Mouse (Mus musculus) neural tube, embryonic 14.5 days (tissue): ENCODE data around the gene Washc4. TPM values are rescaled to one million over a fixed set of nuclear protein-coding genes. Genes with fewer than 3 reads are reported as not detected.

Experiments
- ATAC-seq: fragments of 200-750 bp; cut with Nextera tagmentation; 2 replicates; pipeline ENCODE4 v1.8.0; 2017; ENCODE audit warnings: low read depth, mild to moderate bottlenecking, moderate TSS enrichment, moderate library complexity
- H3K27ac ChIP-seq: fragments of 300-500 bp; sonication (generic); 2 replicates; pipeline ENCODE4 v1.5.1; 2014; ENCODE audit warnings: low read depth, mild to moderate bottlenecking, control low read depth, low read length, moderate library complexity, mixed read lengths
- H3K27me3 ChIP-seq: fragments of 300-500 bp; sonication (generic); 2 replicates; pipeline ENCODE4 v1.6.1; 2014; ENCODE audit warnings: low read length; ENCODE audit not compliant: control insufficient read depth, insufficient read depth
- H3K36me3 ChIP-seq: fragments of 300-500 bp; sonication (generic); 2 replicates; pipeline ENCODE4 v1.6.1; 2014; ENCODE audit warnings: low read length, mixed read lengths; ENCODE audit not compliant: control insufficient read depth, insufficient read depth
- H3K4me1 ChIP-seq: fragments of 300-500 bp; sonication (generic); 2 replicates; pipeline ENCODE4 v1.6.1; 2014; ENCODE audit warnings: low read length; ENCODE audit not compliant: control insufficient read depth, insufficient read depth
- H3K4me2 ChIP-seq: fragments of 300-500 bp; sonication (generic); 2 replicates; pipeline ENCODE4 v1.6.1; 2014; ENCODE audit warnings: mild to moderate bottlenecking, low read depth, low read length, control low read depth
- H3K4me3 ChIP-seq: fragments of 300-500 bp; sonication (generic); 2 replicates; pipeline ENCODE4 v1.5.1; 2014; ENCODE audit warnings: low read depth, low read length, control low read depth, mixed read lengths
- H3K9ac ChIP-seq: fragments of 300-500 bp; sonication (generic); replicated peaks from 2 replicates; pipeline ENCODE4 v1.6.1; 2014; ENCODE audit warnings: low read depth, mild to moderate bottlenecking, control low read depth, low read length, mixed read lengths
- H3K9me3 ChIP-seq: fragments of 300-500 bp; sonication (generic); 2 replicates; pipeline ENCODE4 v1.6.1; 2016; ENCODE audit warnings: low read length; ENCODE audit not compliant: control insufficient read depth
- WGBS: fragments of 180-500 bp; shearing (Covaris S2); extraction: QIAGEN DNeasy Blood & Tissue Kit; methylation state at CpG from one replicate; pipeline ENCODE4 v1.1.7; 2014; 5-methylcytosine and 5-hydroxymethylcytosine counted together
- polyA plus RNA-seq: library from polyadenylated mRNA; unstranded; fragments of >200 nt; fragmentation: Nextera tagmentation; extraction: Ambion mirVana; gene quantifications from 2 replicates; pipeline ENCODE4 v1.2.1, GENCODE M21; 2014

Washc4 gene
- polyA plus RNA-seq, 1 experiment from 2014 or later, result 35.0 TPM

DNA sequence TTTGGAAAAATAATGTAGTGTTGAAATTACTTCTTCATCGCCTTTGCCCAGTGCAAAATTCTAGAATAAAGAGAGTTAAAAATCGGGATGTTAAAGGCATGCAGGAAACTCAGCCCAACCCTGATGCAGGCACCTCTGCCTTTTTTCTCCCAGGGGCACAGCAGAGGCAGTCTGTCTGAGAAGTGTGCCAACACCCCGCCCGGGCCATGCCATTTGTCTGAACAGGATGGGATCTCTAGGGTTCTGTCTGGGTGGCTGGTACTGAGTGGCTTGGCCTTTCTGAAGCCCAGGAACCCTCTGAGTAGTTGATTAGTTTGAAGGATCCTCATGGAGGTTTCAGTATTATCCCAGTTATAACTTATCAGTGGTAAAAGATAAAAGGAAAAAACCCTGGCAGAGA is 84.7 kb downstream of the Washc4 start:
- Histone ChIP-seq H3K36me3 (peaks cover 3% of the 10 kb centered on the region; the same call in 1 of the 2 replicates), H3K4me3 (no peak overlapping the region), H3K9ac (no peak overlapping the region), H3K27ac (no peak overlapping the region), H3K27me3 (no peaks in the 10 kb centered on the region), H3K4me2 (no peak overlapping the region), H3K4me1 (no peaks in the 10 kb centered on the region), H3K9me3 (no peaks in the 10 kb centered on the region)
- no peak for ATAC-seq
- WGBS, result 90% methylated on average over 4 of the region's 4 CpGs

DNA sequence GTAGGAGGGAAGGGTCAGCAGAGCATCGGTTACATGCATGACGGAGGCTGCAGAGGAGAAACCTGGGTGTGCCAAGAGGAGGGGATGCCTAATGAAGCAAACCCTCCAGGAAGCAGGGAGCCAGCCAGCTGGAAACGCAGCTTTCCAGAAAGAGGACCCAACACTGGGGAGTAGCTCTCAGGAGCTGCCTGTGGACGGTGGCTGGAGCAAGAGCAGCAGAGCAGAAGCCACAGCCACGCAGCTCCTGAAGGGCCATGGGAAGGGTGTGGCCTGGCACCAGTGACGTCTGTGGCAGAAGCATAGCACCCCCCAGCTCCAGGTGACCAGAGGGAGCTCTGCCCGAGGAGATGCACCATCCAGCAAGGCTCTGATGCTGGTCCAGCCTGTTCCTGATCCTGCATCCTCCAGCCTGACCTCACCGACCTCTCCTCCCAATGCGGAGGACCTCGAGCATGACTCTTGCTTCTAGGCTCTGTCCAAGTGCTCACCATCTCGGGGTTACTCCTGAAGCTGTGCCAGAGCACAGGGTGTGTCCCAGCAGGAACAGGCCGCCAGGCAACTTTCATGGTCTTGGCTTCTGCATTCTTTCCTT is 85.7 kb downstream of the Washc4 start:
- Histone ChIP-seq H3K27me3 (no peaks in the 10 kb centered on the region), H3K9ac (no peak overlapping the region), H3K4me3 (no peak overlapping the region), H3K9me3 (no peaks in the 10 kb centered on the region), H3K4me2 (no peak overlapping the region), H3K4me1 (no peaks in the 10 kb centered on the region), H3K27ac (no peak overlapping the region), H3K36me3 (peaks cover 3% of the 10 kb centered on the region; the same call in 1 of the 2 replicates)
- 94% methylated on average over 12 of the region's 12 CpGs for WGBS
- no peak for ATAC-seq

DNA sequence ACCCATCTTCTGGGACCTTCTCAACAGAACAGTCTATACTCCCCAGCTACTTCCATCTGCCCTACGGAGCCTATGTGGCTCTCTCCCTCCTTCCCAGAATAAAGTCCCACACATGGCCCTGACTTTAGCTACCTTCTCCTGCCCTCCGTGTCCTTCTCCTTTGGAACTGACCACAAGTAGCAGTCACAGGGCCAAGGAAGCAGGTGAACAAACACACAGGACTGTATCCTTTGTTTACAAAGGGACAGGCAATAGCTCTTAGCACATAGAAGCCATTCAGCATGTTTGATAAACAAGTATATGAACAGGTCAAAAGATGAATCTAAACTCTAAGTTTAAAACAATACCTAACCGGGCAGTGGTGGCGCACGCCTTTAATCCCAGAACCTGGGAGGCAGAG is 86.3 kb downstream of the Washc4 start:
- Histone ChIP-seq H3K4me1 (no peaks in the 10 kb centered on the region), H3K27ac (no peak overlapping the region), H3K4me3 (no peak overlapping the region), H3K27me3 (no peaks in the 10 kb centered on the region), H3K36me3 (peaks cover 3% of the 10 kb centered on the region; the same call in 1 of the 2 replicates), H3K9ac (no peak overlapping the region), H3K9me3 (no peaks in the 10 kb centered on the region), H3K4me2 (no peak overlapping the region)
- WGBS, result 94% methylated on average over 5 of the region's 5 CpGs
- ATAC-seq, result no peak

DNA sequence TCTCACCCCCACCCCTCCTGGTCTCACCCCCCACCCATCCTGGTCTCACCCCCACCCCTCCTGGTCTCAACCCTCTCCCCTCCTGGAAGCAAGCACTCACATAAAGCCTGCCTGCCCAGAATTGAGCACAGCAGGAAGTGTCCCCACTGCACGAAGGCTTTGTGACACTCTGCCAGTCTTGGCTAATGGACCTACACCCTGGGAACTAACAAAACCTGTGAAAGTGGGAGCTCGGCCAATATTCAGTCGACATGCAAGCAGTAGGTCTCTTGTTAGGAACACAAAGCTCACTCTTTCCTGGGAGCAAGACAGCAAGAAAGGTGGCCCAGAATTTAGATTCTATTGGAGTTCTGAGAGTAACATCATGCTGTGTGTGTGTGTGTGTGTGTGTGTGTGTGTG is 87.3 kb downstream of the Washc4 start:
- ATAC-seq, result peak; percentile 52; the same call in 1 of the 2 replicates
- no peaks in the 10 kb centered on the region for H3K4me1 ChIP-seq
- H3K9ac ChIP-seq, result no peak overlapping the region
- no peaks in the 10 kb centered on the region for H3K27me3 ChIP-seq
- no peak overlapping the region for H3K27ac ChIP-seq
- no peaks in the 10 kb centered on the region for H3K9me3 ChIP-seq
- H3K4me3 ChIP-seq, result no peak overlapping the region
- no peak overlapping the region for H3K4me2 ChIP-seq
- peaks cover 3% of the 10 kb centered on the region; the same call in 1 of the 2 replicates for H3K36me3 ChIP-seq
- WGBS, result 50% methylated on average over 3 of the region's 3 CpGs

DNA sequence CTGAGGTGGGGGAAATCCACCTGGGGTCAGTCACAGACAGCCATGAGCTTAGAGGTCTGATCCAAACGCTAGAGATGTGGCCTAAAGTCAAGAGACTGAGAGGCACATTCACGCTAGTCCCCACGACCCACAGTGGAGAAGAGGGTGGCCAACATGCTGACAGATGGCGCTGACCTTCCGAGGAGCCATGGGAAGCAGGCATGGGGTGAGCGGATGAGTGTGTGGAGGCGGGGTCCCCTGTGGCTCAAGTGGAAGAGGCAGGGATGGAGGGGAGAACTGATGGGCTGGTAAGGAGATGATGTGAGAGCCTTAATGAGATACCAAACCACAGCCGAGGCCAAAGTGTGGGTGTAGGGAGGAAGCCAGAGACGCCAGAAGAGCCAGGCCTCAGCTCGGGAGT is 88.2 kb downstream of the Washc4 start:
- Histone ChIP-seq H3K27ac (no peak overlapping the region), H3K27me3 (no peaks in the 10 kb centered on the region), H3K36me3 (no peaks in the 10 kb centered on the region; the same call in 1 of the 2 replicates), H3K4me1 (no peaks in the 10 kb centered on the region), H3K4me3 (no peak overlapping the region), H3K4me2 (no peak overlapping the region), H3K9me3 (no peaks in the 10 kb centered on the region), H3K9ac (no peak overlapping the region)
- 89% methylated on average over 10 of the region's 10 CpGs for whole genome bisulfite sequencing
- ATAC-seq, result no peak

DNA sequence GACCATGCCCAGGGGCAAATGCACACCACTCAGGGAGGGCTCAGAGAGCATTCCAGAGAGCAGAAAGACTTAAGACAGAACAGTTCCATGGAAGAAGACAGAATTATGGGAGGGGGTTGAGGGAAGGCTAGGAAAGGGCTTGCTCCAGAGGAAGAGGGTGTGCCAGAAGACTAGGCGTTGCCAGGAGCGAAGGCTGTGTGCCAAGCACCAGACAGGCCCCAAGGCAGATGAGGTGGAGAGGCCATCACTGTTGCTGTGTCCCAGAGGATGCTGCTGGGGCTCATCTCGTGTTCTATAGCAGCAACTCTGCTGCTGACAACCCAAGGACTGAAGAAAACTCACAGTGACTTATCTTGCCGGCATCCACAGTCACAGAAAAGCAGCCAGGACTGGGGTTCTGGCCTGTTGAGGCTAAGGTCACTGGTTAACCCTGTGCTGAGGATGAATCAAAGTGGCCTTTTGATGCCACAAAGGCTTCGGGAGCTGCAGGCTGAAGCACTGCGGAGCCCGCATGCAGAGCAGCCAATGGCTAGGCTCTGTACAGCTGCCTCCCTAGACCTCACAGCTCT is 89.3 kb downstream of the Washc4 start:
- no peaks in the 10 kb centered on the region for H3K9me3 ChIP-seq
- no peaks in the 10 kb centered on the region for H3K27me3 ChIP-seq
- 69% methylated on average over 7 of the region's 7 CpGs for WGBS
- H3K36me3 ChIP-seq, result no peaks in the 10 kb centered on the region; the same call in 1 of the 2 replicates
- no peak overlapping the region for H3K27ac ChIP-seq
- no peak for ATAC-seq
- no peak overlapping the region for H3K4me2 ChIP-seq
- H3K4me1 ChIP-seq, result no peaks in the 10 kb centered on the region
- H3K4me3 ChIP-seq, result no peak overlapping the region
- H3K9ac ChIP-seq, result no peak overlapping the region

DNA sequence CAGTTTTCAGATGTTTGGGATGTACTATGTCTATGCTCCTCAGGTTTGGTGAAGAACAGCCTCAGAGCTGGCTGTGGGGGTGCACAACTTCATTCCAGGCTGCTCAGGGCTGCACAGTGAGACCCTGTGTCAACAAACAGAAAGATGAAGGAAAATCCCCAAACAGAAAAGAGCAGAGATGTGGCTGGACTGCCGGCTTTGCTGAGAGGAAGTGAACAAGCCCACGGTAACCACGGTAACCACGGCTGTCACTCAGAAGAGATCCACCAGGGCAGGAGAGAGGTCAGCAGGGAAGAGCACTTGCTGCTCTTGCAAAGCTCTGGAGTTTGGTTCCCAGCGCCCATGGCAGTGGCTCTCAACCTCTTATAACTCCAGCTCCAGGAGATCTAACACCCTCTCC is 90.9 kb downstream of the Washc4 start:
- Histone ChIP-seq H3K9me3 (no peaks in the 10 kb centered on the region), H3K36me3 (no peaks in the 10 kb centered on the region), H3K4me2 (no peak overlapping the region), H3K9ac (no peak overlapping the region), H3K27me3 (no peaks in the 10 kb centered on the region), H3K4me1 (no peaks in the 10 kb centered on the region), H3K27ac (no peak overlapping the region), H3K4me3 (no peak overlapping the region)
- 43% methylated on average over 5 of the region's 5 CpGs for WGBS
- no peak for ATAC-seq

DNA sequence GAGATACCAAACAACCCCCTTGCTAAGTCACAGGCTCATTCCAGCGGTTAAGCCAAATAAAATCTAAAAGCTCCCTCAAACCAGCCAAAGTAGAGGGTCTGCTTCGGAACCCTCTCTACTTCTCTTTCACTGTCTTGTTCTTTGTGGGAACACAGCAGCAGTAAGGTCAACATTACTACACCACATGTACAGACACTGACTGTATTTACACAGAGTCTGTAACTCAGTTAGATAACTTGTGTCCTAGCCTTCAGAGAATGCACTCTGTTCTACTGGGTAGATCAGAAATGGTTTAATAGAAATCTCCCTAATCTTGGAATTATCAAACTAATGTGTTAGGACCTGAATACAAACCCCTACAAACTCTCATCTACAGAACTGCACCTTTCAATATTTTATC is 92.6 kb downstream of the Washc4 start:
- no peaks in the 10 kb centered on the region for H3K4me1 ChIP-seq
- no peak overlapping the region for H3K9ac ChIP-seq
- no peaks in the 10 kb centered on the region for H3K36me3 ChIP-seq
- no peaks in the 10 kb centered on the region for H3K9me3 ChIP-seq
- H3K27ac ChIP-seq, result no peak overlapping the region
- no peak overlapping the region for H3K4me3 ChIP-seq
- WGBS, result 84% methylated on average over 2 of the region's 2 CpGs
- no peaks in the 10 kb centered on the region for H3K27me3 ChIP-seq
- H3K4me2 ChIP-seq, result no peak overlapping the region
- no peak for ATAC-seq

DNA sequence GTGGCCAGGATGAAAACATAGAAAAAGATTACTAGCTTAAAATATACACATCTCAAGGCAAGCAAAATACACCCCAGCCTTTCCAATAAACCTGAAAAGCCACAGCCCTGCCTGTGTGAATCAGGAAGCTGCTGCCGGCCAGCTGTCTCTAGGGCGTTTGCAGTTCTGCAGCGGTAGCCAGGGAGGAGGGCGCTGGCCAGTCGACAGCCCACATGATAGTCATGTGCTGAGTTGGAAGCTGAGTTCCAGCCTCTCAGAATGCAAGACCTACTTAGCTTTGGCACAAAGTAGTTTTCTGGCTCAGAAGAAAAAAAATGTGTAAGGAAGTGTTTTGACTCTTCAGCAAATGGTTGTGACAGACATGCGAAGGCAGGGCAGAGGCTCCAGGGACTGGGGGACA is 93.7 kb downstream of the Washc4 start:
- Histone ChIP-seq H3K4me3 (no peak overlapping the region), H3K9ac (no peak overlapping the region), H3K4me2 (no peak overlapping the region), H3K4me1 (no peaks in the 10 kb centered on the region), H3K9me3 (no peaks in the 10 kb centered on the region), H3K36me3 (no peaks in the 10 kb centered on the region), H3K27me3 (no peaks in the 10 kb centered on the region), H3K27ac (no peak overlapping the region)
- ATAC-seq, result no peak
- WGBS, result 47% methylated on average over 6 of the region's 6 CpGs
